Comparison of ENCODE assay signal across 11 mouse cellular contexts in the genomic region with DNA sequence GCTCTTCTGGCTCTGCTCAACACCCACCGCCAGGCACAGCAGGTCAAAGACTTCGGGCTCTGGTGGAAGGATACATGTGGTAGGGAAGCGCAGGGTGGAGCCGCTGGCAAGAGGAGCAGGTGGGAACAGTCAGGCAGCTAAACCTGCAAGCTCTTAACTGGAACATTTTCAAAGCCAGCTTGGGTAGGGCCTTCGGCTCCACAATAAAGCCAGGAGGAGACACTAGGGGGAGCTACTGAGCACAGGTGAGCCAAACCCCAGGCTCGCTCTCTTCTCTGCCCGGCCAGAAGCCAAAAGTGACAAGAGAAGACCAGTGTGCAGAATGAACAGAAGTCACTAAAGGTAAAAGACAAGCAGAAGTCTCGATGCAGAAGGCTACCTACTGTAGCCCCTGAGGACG. TPM values are rescaled to one million over a fixed set of nuclear protein-coding genes. Genes with fewer than 3 reads are reported as not detected.
DNase-seq lines count a peak whose midpoint lies in the region; ATAC-seq and TF ChIP-seq lines count a peak whose summit lies in the region.
"Had no signal": no experiment of that assay in that cellular context is flagged by ENCODE, and none has a peak within 500 bp of the region (broad histone marks: within the 10 kb centered on the region; RNA-seq: fewer than 3 reads in every experiment).

No protein-coding gene starts in this region.

- no peak overlapping the region for H3K4me3 ChIP-seq in forebrain, embryonic 14.5 days (ENCODE audit: low read depth, low read length)
- H3K4me3 ChIP-seq in forebrain, embryonic 10.5 days, result no peak overlapping the region
- no peak overlapping the region for H3K4me3 ChIP-seq in limb, embryonic 14.5 days (replicated peaks; ENCODE audit: low read length)
- H3K4me3 ChIP-seq: heart, embryonic 13.5 days; megakaryocyte, embryonic 14.5 days had no signal

- no peak overlapping the region for H3K9ac ChIP-seq in forebrain, embryonic 14.5 days (ENCODE audit: low read length)
- no peak overlapping the region for H3K9ac ChIP-seq in limb, embryonic 14.5 days (ENCODE audit: low read depth, low read length, severe bottlenecking)
- H3K9ac ChIP-seq: heart, embryonic 13.5 days had no signal

- H3K27me3 ChIP-seq in forebrain, embryonic 14.5 days (replicated peaks; ENCODE audit: control insufficient read depth, insufficient read depth, low read length), result no peaks in the 10 kb centered on the region
- H3K27me3 ChIP-seq in forebrain, embryonic 10.5 days (ENCODE audit: poor library complexity, severe bottlenecking), result no peaks in the 10 kb centered on the region
- H3K27me3 ChIP-seq in limb, embryonic 14.5 days (ENCODE audit: control insufficient read depth, insufficient read depth, low read length), result no peaks in the 10 kb centered on the region
- H3K27me3 ChIP-seq: heart, embryonic 13.5 days; megakaryocyte, embryonic 14.5 days had no signal

- WGBS in forebrain, embryonic 14.5 days, result 88% methylated on average over 9 of the region's 9 CpGs
- 87% methylated on average over 9 of the region's 9 CpGs for WGBS in forebrain, embryonic 10.5 days
- 80% methylated on average over 9 of the region's 9 CpGs for WGBS in limb, embryonic 14.5 days

- no peak for TF ChIP-seq POLR2A in limb, embryonic 14.5 days (IDR thresholded peaks at IDR 0.05; ENCODE audit: borderline replicate concordance, extremely low read depth, insufficient read depth, insufficient read length)

- H3K9me3 ChIP-seq in forebrain, embryonic 14.5 days (replicated peaks; ENCODE audit: control insufficient read depth, low read length), result no peaks in the 10 kb centered on the region
- no peaks in the 10 kb centered on the region for H3K9me3 ChIP-seq in forebrain, embryonic 10.5 days
- H3K9me3 ChIP-seq in limb, embryonic 14.5 days (ENCODE audit: control insufficient read depth, low read length), result no peaks in the 10 kb centered on the region
- H3K9me3 ChIP-seq: heart, embryonic 13.5 days; megakaryocyte, embryonic 14.5 days had no signal

- H3K36me3 ChIP-seq in forebrain, embryonic 14.5 days (ENCODE audit: control insufficient read depth, insufficient read depth, low read length), result peaks cover 55% of the 10 kb centered on the region
- peaks cover 90% of the 10 kb centered on the region for H3K36me3 ChIP-seq in forebrain, embryonic 10.5 days (replicated peaks)
- peaks cover 51% of the 10 kb centered on the region for H3K36me3 ChIP-seq in limb, embryonic 14.5 days (ENCODE audit: control insufficient read depth, insufficient read depth, low read length)

- no peak for ATAC-seq in forebrain, embryonic 14.5 days
- no peak for ATAC-seq in limb, embryonic 14.5 days (ENCODE audit: low FRiP score, low read depth)

- no peak overlapping the region for H3K27ac ChIP-seq in forebrain, embryonic 14.5 days (ENCODE audit: low read depth, low read length)
- no peak overlapping the region for H3K27ac ChIP-seq in forebrain, embryonic 10.5 days
- no peak overlapping the region for H3K27ac ChIP-seq in limb, embryonic 14.5 days (replicated peaks; ENCODE audit: low read depth, low read length)
- H3K27ac ChIP-seq: heart, embryonic 13.5 days had no signal

- H3K4me1 ChIP-seq in forebrain, embryonic 14.5 days (ENCODE audit: control insufficient read depth, insufficient read depth, low read length), result no peaks in the 10 kb centered on the region
- H3K4me1 ChIP-seq in forebrain, embryonic 10.5 days, result no peaks in the 10 kb centered on the region
- H3K4me1 ChIP-seq in limb, embryonic 14.5 days (ENCODE audit: control insufficient read depth, insufficient read depth, low read length), result no peaks in the 10 kb centered on the region
- H3K4me1 ChIP-seq: heart, embryonic 13.5 days; megakaryocyte, embryonic 14.5 days had no signal

- no peak overlapping the region for H3K4me2 ChIP-seq in forebrain, embryonic 14.5 days (ENCODE audit: low read length)
- H3K4me2 ChIP-seq in limb, embryonic 14.5 days (replicated peaks; ENCODE audit: low read depth, low read length, severe bottlenecking), result no peak overlapping the region
- H3K4me2 ChIP-seq: heart, embryonic 13.5 days had no signal

- DNase-seq in forebrain, embryonic 14.5 days (ENCODE audit: low spot score), result peak; percentile 7
- no peak for DNase-seq in forebrain, embryonic 10.5 days (ENCODE audit: extremely low spot score, low spot score)
- DNase-seq in right cerebral cortex, postnatal 25 days, result peak; percentile 23
- no peak for DNase-seq in right cerebral cortex, postnatal 10 days (ENCODE audit: low spot score in 2 of 2)
- peak; percentile 53 for DNase-seq in embryo, embryonic 10.5 days (ENCODE audit: low spot score)
- DNase-seq in limb, embryonic 14.5 days (ENCODE audit: low spot score), result peak; percentile 7
- peak; percentile 48 for DNase-seq in thymus, postnatal 14 days
- DNase-seq in adrenal gland, adult 2 months, result no peak

RNA-seq across cellular contexts. Expression of gene Dip2a, which starts 46.7 kb away (rescaled TPM):
- polyA plus RNA-seq in forebrain, embryonic 14.5 days (2014; fragmentation: Nextera tagmentation; extraction: Ambion mirVana), result 5.6 and 6.9 TPM in 2 replicates
- polyA plus RNA-seq in forebrain, embryonic 10.5 days (2016; fragmentation: Nextera tagmentation; extraction: Ambion mirVana), result 5.3 and 7.1 TPM in 2 replicates
- 32.2 and 37.1 TPM in 2 replicates for polyA plus RNA-seq in limb, embryonic 14.5 days (2012; rRNA removed)
- polyA plus RNA-seq in limb, embryonic 14.5 days (2014; fragmentation: Nextera tagmentation; extraction: Ambion mirVana), result 8.3 TPM in 2 replicates
- total RNA-seq in adrenal gland, adult 2 months (2021), result 10 to 100 TPM; 19.2 to 23.8 TPM
- polyA plus RNA-seq in adrenal gland, adult 2 months (2012; rRNA removed), result 16.7 and 17.3 TPM in 2 replicates

RNA-seq across cellular contexts. Expression of gene AC141477.1, which starts 48.5 kb away (rescaled TPM):
- polyA plus RNA-seq in forebrain, embryonic 14.5 days (2014; fragmentation: Nextera tagmentation; extraction: Ambion mirVana), result not detected in 2 replicates
- not detected in 2 replicates for polyA plus RNA-seq in forebrain, embryonic 10.5 days (2016; fragmentation: Nextera tagmentation; extraction: Ambion mirVana)
- polyA plus RNA-seq in limb, embryonic 14.5 days (2012; rRNA removed), result not detected in 2 replicates
- not detected in 2 replicates for polyA plus RNA-seq in limb, embryonic 14.5 days (2014; fragmentation: Nextera tagmentation; extraction: Ambion mirVana)
- not detected for total RNA-seq in adrenal gland, adult 2 months (2021)
- polyA plus RNA-seq in adrenal gland, adult 2 months (2012; rRNA removed), result not detected in 2 replicates
- polyA plus RNA-seq: G1E had no signal

RNA-seq across cellular contexts. Expression of gene Pcnt, which starts 50.8 kb away (rescaled TPM):
- 9.6 and 10.5 TPM in 2 replicates for polyA plus RNA-seq in forebrain, embryonic 14.5 days (2014; fragmentation: Nextera tagmentation; extraction: Ambion mirVana)
- 21.5 and 25.0 TPM in 2 replicates for polyA plus RNA-seq in forebrain, embryonic 10.5 days (2016; fragmentation: Nextera tagmentation; extraction: Ambion mirVana)
- polyA plus RNA-seq in limb, embryonic 14.5 days (2012; rRNA removed), result 27.9 and 32.8 TPM in 2 replicates
- 17.2 and 17.3 TPM in 2 replicates for polyA plus RNA-seq in limb, embryonic 14.5 days (2014; fragmentation: Nextera tagmentation; extraction: Ambion mirVana)
- total RNA-seq in adrenal gland, adult 2 months (2021), result 10 to 100 TPM; 13.5 to 14.6 TPM
- polyA plus RNA-seq in adrenal gland, adult 2 months (2012; rRNA removed), result 6.9 and 7.4 TPM in 2 replicates

RNA-seq across cellular contexts. Expression of gene 2610028H24Rik, which starts 57.1 kb away (rescaled TPM):
- not detected in 2 replicates for polyA plus RNA-seq in forebrain, embryonic 14.5 days (2014; fragmentation: Nextera tagmentation; extraction: Ambion mirVana)
- not detected in 2 replicates for polyA plus RNA-seq in forebrain, embryonic 10.5 days (2016; fragmentation: Nextera tagmentation; extraction: Ambion mirVana)
- not detected in 2 replicates for polyA plus RNA-seq in limb, embryonic 14.5 days (2012; rRNA removed)
- not detected in 2 replicates for polyA plus RNA-seq in limb, embryonic 14.5 days (2014; fragmentation: Nextera tagmentation; extraction: Ambion mirVana)
- not detected for total RNA-seq in adrenal gland, adult 2 months (2021)
- polyA plus RNA-seq in adrenal gland, adult 2 months (2012; rRNA removed), result not detected in 2 replicates
- polyA plus RNA-seq: G1E; heart, embryonic 13.5 days had no signal

Comparison
In these comparisons a context has a peak if more than half of its experiments do, and no peak if none do; other contexts are left out.
1. DNase-seq: peak in forebrain, embryonic 14.5 days (single experiment), right cerebral cortex, postnatal 25 days (single experiment), embryo, embryonic 10.5 days (single experiment), limb, embryonic 14.5 days (single experiment) and thymus, postnatal 14 days (single experiment); none in forebrain, embryonic 10.5 days (single experiment), right cerebral cortex, postnatal 10 days (0 of 2) and adrenal gland, adult 2 months (single experiment).